Mouse (Mus musculus) ZHBTc4 (cell line): ENCODE data around the gene Card9.
"Not testable (repeated sequence)": the region's sequence is repeated elsewhere in the genome, so short reads cannot be mapped to it uniquely, and the experiment has no call there.

Experiments
- DNase-seq: peaks from one replicate; pipeline ENCODE4 v3.0.0-alpha.2; 2011; ENCODE audit warnings: low read depth, low spot score

Card9 gene

DNA sequence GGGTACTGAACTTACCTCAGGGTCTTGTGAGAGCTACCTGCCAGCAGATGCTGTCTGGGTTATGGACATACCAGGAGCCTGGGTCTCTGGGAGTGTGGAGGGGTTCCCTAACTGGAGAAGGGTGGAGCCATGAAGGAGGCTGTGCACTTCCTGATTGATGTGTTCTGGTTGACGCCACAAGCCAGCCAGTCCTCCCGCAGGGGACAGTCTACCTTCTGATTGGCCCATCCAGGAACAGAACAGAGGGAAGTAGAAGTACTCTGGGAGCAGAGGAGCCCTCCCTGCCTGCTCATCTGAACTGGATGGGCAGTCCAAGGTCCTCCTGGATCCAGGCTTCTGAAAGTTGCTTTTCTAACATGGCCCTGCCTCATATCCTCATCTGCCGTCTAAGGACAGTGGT is at the start of gene Card9:
Gene Card9, minus strand, starts transcription at position 147 of the 400 bp plus-strand sequence.
- no peak for DNase-seq

DNA sequence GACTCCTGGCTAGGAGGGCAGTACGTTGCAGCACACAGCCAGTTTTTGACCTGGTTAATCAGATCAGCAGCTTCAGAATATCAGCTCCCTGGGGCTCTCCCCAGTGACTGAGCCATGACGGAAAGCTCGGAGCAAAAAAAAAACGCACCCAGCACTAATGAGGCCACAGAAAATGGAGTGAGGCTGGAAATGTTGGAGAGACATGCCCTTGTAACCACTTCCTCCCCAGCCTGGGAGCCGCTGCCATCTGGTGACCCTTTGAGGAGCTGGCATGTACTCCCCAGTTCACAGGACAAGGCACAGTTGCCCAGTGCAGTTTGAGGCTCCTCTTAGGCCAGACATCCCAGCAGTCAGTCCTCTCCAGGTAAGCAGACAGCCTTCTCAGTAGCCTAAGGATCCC is 49.4 kb upstream of the Card9 start:
- no peak for DNase-seq

- DNase-seq, result no peak
Measured at GRCm38 (mm10) chr2:26409362-26409761, 48.6 kb upstream of the Card9 start.

DNA sequence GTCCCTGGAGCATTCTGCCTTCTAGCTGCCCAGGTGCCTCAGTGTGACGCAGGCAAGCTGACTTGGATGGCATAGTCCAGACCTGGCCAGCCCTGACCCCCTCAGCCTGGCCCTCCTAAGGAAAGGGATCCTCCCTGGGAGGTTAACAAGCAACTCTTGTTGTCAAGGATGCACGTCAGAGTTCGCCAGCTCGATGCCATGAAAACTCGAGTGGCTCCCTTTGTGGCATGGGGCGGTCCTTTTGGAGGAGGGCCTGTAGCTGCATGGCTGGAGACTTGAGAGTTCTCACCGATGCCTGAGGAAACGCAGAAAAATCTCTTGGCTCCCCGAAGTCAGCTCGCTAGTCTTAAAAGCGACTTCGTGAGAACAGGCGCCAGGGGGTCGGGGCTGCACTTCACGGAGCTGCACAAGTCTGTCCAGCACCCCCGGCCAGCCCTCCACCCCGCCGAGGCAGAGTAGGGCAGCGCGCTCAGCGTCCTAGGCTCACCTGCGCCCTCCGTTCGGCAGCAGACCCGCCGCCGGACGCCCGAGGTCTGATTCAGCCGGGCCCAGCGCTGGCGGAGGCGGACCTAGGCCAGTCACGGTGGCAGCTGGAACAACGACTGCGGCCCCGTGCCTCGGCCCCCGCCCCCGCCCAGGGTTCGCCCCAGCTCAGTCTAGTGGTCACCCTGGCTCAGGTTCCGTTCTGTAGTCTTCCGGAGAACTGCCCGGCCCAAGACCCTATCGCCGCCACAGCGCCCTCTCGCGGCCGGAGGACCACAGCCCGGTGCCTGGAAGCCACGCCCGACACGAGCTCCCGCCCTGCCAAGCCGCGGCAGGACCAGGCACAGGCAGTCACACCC is 48.0 kb upstream of the Card9 start, which contains the start of gene Inpp5e:
Gene Inpp5e, minus strand, starts transcription at position 689 of the 842 bp plus-strand sequence.
- peak; percentile 95 for DNase-seq

DNA sequence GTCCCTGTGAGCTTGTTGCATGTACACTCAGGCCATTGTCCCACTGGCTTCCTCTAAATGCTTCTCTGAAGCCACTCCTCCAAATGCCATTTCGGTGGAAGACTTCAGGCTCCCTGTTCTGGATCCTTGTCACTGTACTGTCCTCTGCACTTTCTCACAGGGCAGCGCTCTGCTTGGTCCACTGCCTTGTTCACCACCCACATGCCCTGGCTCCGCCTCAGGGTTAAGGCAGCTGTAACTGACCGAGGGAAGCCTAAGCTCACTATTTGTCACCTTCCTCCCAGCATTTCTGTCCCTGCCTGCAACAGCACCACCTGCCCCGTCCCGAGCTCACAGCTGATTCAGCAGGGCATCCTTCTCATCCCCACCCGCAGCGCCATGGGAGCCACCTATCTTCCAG is 42.6 kb upstream of the Card9 start:
- no peak for DNase-seq

- no peak for DNase-seq
Measured at GRCm38 (mm10) chr2:26402265-26402664, 41.5 kb upstream of the Card9 start.

GRCm38 (mm10) chr2:26401023-26401422 is 40.3 kb upstream of the Card9 start:
- no peak for DNase-seq

- DNase-seq, result no peak
Measured at GRCm38 (mm10) chr2:26400296-26400695, 39.6 kb upstream of the Card9 start.

DNA sequence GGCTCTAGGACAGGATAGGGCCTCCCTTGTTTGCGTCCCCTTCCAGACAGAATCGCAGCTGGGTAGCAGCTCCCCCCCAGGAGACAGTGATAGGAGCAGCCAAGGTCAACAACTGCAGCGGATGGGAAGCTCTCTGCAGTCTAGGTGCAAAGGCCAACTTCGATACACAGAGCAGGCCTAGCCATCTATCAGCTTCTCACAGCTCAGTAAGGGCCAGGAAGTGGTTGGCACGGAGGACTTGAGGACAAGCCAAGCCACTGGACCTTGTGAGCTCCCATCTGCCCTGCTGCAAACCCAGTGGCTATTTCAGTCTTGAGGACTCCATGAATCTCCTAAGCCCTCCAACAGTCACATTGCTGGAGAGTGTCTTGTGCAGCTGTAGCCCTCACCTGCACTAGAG is 38.9 kb upstream of the Card9 start:
- DNase-seq, result no peak

DNA sequence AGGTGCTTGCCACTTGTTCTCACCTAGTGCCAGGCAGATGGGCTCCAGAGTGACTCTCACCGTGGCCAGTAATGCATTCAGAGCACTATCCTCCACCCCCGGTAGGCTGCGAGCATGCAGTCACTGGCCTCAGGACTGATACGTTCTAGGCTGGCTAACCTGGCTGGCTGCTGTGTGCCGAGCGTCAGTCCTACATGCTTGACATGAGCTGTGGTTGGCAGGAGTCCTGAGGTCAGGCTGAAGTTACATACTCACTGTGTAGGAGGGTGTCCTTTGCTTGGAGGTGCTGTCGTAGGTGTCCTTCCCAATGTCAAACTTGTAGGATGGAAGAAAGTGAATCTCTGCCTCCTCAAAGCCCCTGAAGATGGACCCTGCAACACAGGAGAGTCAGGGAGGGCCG is 38.3 kb upstream of the Card9 start:
- no peak for DNase-seq

DNA sequence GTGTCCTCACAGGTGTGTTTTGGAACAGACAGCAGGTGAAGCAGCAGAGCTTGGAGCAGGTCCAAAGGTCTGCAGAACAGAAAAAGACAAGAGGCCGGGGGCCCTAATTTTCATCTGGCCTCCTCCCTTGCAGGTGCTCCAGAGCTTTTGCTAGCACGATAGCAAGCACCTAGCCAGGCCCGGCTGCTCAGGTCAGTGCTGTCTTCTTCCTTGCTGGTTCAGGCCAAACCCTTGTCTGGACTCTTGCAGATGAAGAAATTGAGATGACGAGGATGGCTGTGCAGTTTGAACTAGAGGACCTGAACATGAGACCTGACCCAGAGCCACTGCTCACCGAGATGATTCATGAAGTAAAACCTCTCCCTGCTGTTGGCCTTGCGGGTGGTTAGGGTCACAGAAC is 30.9 kb upstream of the Card9 start:
- no peak for DNase-seq

GRCm38 (mm10) chr2:26390954-26391353 is 30.2 kb upstream of the Card9 start:
- no peak for DNase-seq

- peak; percentile 93 for DNase-seq
Measured at GRCm38 (mm10) chr2:26389154-26389690, 28.5 kb upstream of the Card9 start, which contains the start of the genes Entr1 and Pmpca. Gene Entr1, minus strand, starts transcription at chr2:26389316. Gene Pmpca, plus strand, starts transcription at chr2:26389339.

DNA sequence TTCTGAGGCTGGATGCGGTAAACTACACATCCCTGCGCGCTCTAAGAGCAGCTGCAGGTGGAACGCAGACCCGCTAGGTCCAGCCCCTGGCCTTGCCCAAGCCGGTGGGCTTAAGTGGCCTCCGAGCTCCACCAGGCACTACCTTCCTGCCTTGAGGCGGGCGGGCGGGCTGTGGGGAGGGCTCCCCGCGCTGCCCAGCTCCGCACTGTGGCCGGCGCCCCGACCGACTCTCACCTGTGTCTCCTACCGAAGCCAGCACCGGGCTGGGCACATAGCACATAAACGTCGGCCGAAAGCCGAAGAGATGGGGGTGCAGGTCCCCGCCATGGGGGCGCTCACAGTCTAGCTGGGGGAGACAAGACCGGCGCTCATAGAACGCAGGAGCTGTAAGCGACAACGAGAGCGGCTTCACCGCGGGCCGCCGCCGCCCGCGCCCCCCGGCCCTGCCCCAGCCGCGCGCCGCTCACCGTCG is 28.0 kb upstream of the Card9 start:
- DNase-seq, result peak; percentile 28

- no peak for DNase-seq
Measured at GRCm38 (mm10) chr2:26387713-26388112, 27.0 kb upstream of the Card9 start.

- DNase-seq, result not testable (repeated sequence)
Measured at GRCm38 (mm10) chr2:26380871-26381270, 20.2 kb upstream of the Card9 start.

DNA sequence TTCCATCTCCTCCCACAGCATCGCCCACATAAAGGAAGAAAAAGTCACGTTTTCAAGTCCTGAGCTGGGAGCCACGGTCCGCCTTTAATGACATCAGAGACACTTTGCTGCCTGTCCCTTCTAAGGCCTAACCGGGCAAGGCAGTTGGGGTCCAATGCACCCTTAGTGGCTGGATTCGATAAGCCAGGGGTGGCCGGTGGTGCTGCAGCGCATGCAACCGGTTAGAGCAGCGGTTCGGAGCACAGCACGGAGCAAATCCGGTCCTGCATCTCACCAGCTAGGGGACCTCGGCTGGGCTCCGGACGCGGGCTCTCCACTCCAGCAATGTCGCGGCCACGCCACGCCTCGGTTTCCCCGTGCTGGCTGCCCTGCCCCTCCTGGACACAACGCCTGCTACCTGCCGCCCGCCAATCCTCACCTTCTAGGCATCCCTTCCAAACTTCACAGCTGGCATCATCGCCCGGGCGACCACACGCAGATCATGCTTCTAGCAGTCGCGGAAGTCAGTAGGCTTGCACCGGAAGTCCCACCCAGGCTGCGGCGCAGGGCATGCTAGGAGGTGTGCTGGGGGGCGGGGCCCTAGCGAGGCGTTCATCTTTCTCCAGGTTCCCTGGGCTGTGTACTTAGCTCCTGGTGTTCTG is 19.5 kb upstream of the Card9 start, which contains the start of gene Snapc4:
Gene Snapc4, minus strand, starts transcription at position 523 of the 641 bp plus-strand sequence.
- DNase-seq, result peak; percentile 95

DNA sequence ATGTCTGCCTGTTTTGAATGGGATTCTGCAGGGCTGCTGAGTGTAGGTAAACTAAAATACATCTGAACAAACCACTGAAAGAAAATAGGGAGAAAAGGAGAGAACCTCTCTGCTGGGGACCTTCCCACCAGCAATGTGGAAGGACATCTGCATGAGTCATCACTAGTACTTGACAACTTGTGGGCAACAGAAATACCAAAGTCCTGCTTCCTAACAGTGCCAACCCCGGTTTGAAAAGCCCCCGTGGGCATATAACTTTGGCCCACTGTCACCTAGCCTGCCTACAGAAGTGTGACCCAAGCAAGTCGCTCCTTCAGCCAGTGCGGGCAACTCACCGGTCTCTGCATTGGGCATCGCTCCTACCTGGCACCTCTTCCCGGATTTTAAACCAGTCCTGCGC is 11.7 kb upstream of the Card9 start:
- DNase-seq, result no peak

- no peak for DNase-seq
Measured at GRCm38 (mm10) chr2:26368572-26368971, 7.9 kb upstream of the Card9 start.

DNA sequence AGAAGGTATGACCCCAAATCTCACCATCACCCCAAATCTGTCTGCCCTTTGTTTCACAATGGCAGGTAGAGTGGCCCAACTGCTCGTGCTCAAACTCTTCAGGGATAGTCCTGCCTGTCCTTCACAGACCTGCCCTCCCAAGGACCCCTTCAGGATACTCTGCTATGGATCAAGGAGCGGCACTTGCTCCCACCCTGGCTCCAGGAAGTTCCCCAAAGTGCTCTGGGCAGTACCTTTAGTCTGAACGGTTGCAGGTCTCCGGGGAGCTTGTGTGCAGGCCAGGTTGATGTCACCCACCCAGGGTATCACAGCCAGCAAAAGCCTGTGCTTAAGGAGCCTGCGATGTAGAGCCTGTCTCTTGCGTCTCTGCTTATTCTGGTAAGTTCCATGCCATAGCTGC is 7.2 kb upstream of the Card9 start:
- DNase-seq, result no peak

GRCm38 (mm10) chr2:26364738-26365465 is 4.2 kb upstream of the Card9 start:
- DNase-seq, result no peak

- DNase-seq, result no peak
Measured at GRCm38 (mm10) chr2:26363481-26363880, 2.8 kb upstream of the Card9 start.
